Mouse (Mus musculus): ENCODE measurements at regions not wholly inside any gene's neighbourhood (a gene's known extent, or its start where the extent isn't known, plus 50 kb on each side); places are given as distances from the start of the nearest gene placed in this dataset.

DNA sequence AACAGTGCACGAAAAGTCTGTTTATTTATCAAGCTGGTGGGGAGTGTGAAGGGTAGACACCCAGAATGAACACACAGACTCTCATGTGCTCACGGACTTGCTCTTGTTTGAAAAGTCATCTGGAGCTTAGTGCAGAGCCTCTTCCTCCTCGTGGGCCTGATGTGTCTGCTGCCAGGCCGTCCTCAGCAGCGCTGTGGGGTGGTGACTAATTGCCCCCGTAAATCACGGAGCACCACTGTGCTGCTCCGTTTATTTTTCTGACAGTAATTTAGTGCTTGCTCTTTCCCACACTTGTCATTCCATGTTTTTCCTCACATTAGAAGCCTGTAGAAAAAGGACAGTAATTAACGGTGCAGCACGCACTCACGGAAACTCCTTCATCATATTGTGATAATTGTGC lies 51.2 kb upstream of the Gm17304 start:
- Histone ChIP-seq H3K9ac (ENCODE audit: insufficient read depth, low read depth, low read length, poor library complexity, severe bottlenecking) (no peak overlapping the region), H3K9me3 (ENCODE audit: control insufficient read depth, insufficient read depth, low read depth, low read length) (no peaks in the 10 kb centered on the region), H3K4me1 (ENCODE audit: control insufficient read depth in 2 of 2, insufficient read depth in 2 of 2, low read length in 2 of 2, poor library complexity in 1 of 2) (0 out of 4 replicates have a peak, but pooled peaks cover 0 to 2% of the 10 kb centered on the region in 2 experiments), H3K27ac (ENCODE audit: insufficient read depth, low read depth, low read length, poor library complexity, severe bottlenecking) (no peak overlapping the region), H3K36me3 (ENCODE audit: control insufficient read depth, insufficient read depth, low read length, poor library complexity, severe bottlenecking) (no peaks in the 10 kb centered on the region), H3K4me3 (ENCODE audit: insufficient read depth in 1 of 2, low read depth in 1 of 2, low read length in 2 of 2, poor library complexity in 1 of 2, severe bottlenecking in 1 of 2) (no peak overlapping the region)
- in situ Hi-C loops (cut with MboI; ENCODE audit: low sequenced_read_pairs in 2 of 2, unreplicated experiment in 2 of 2) = no loop called here
- no peak for TF ChIP-seq ZNF384 (IDR thresholded peaks at IDR 0.05; ENCODE audit: low read depth, low read length)
- no peak for TF ChIP-seq CHD2 (IDR thresholded peaks at IDR 0.05; ENCODE audit: low read depth, low read length)
- TF ChIP-seq HCFC1 (IDR thresholded peaks at IDR 0.05; ENCODE audit: borderline replicate concordance, insufficient read depth, low read length) = no peak
- DNase-seq (ENCODE audit: low read depth, low spot score) = no peak

DNA sequence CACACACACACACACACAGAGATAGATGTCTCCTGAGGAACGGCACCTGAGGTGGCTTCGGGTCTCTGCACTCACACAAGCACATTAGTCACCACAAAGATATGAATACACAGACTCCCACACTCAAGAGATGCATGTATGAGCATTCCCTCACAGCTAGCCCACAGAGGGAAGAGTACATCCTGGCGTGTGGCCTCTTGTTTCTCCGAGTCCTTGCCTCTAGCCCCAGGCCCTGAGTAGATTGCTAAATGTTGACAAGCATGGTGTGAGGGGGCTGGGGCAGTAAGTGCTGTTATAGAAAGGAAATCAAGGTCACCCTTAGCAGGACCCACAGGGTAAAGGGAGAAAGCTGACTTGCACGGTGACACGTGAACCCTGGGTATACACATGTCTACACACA lies 69.6 kb upstream of the Gm17304 start:
- Histone ChIP-seq H3K4me1 (ENCODE audit: control insufficient read depth in 2 of 2, insufficient read depth in 2 of 2, low read length in 2 of 2, poor library complexity in 1 of 2) (no peaks in the 10 kb centered on the region), H3K9me3 (ENCODE audit: control insufficient read depth, insufficient read depth, low read depth, low read length) (no peaks in the 10 kb centered on the region), H3K27ac (ENCODE audit: insufficient read depth, low read depth, low read length, poor library complexity, severe bottlenecking) (no peak overlapping the region), H3K36me3 (ENCODE audit: control insufficient read depth, insufficient read depth, low read length, poor library complexity, severe bottlenecking) (no peaks in the 10 kb centered on the region), H3K9ac (ENCODE audit: insufficient read depth, low read depth, low read length, poor library complexity, severe bottlenecking) (no peak overlapping the region), H3K4me3 (ENCODE audit: insufficient read depth in 1 of 2, low read depth in 1 of 2, low read length in 2 of 2, poor library complexity in 1 of 2, severe bottlenecking in 1 of 2) (no peak overlapping the region)
- in situ Hi-C loops (cut with MboI; ENCODE audit: low sequenced_read_pairs in 2 of 2, unreplicated experiment in 2 of 2) = no loop called here
- DNase-seq (ENCODE audit: low read depth, low spot score) = no peak
- TF ChIP-seq ZC3H11A (IDR thresholded peaks at IDR 0.05; ENCODE audit: borderline replicate concordance, low read depth, low read length) (no peak), MAFK (IDR thresholded peaks at IDR 0.05; ENCODE audit: insufficient read depth, low read depth, low read length) (no peak)

DNA sequence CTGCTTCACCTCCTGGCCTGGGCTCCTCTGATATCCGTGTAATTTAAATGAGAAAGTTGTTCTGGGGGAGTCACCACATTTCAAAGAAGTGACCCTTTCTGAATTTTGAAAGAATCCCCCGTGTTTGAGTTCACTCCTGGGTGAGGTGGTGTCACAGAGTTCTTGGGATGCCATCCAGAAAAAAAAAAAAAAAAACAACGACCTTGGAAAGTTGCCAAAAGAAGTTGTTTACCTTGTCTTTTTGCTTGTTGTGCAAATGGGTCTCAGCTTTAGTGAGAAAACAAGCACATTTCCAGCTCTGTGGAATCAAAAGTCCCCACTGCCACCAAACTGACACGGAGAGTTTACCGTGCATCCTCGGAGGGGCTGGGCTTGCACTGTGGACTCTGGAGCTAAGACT lies 71.7 kb upstream of the Gm17304 start:
- no peaks in the 10 kb centered on the region for H3K36me3 ChIP-seq (ENCODE audit: control insufficient read depth, insufficient read depth, low read length, poor library complexity, severe bottlenecking)
- H3K9ac ChIP-seq (ENCODE audit: insufficient read depth, low read depth, low read length, poor library complexity, severe bottlenecking) = no peak overlapping the region
- H3K9me3 ChIP-seq (ENCODE audit: control insufficient read depth, insufficient read depth, low read depth, low read length) = no peaks in the 10 kb centered on the region
- no peak for TF ChIP-seq MAFK (IDR thresholded peaks at IDR 0.05; ENCODE audit: insufficient read depth, low read depth, low read length)
- TF ChIP-seq ZNF384 (IDR thresholded peaks at IDR 0.05; ENCODE audit: low read depth, low read length) = peak; percentile 72
- TF ChIP-seq HCFC1 (IDR thresholded peaks at IDR 0.05; ENCODE audit: borderline replicate concordance, insufficient read depth, low read length) = no peak
- no peak overlapping the region for H3K4me3 ChIP-seq (ENCODE audit: insufficient read depth in 1 of 2, low read depth in 1 of 2, low read length in 2 of 2, poor library complexity in 1 of 2, severe bottlenecking in 1 of 2)
- no peak for DNase-seq (ENCODE audit: low read depth, low spot score)
- H3K4me1 ChIP-seq (ENCODE audit: control insufficient read depth in 2 of 2, insufficient read depth in 2 of 2, low read length in 2 of 2, poor library complexity in 1 of 2) = no peaks in the 10 kb centered on the region
- in situ Hi-C loops (cut with MboI; ENCODE audit: low sequenced_read_pairs in 2 of 2, unreplicated experiment in 2 of 2) = no loop called here
- H3K27ac ChIP-seq (ENCODE audit: insufficient read depth, low read depth, low read length, poor library complexity, severe bottlenecking) = no peak overlapping the region

DNA sequence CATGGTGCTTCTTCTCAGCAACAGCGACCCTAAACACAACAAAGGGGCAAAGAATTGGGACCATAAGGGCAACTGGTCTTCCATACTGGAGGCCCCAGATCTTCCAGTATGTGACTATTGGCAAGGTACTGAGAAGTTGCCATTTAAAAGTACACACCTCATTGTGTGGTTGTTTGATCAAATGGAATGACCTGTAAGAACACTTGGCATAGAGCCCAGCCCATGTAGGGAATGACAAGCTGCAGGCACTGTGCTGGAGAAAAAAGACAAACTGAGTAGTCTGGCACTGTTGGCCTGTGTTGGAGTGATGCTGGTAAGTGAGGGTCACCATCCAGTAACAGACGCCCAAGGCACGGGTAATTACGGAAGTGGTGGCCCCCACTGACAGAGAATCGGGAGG lies 72.8 kb upstream of the Gm17304 start:
- in situ Hi-C loops (cut with MboI; ENCODE audit: low sequenced_read_pairs in 2 of 2, unreplicated experiment in 2 of 2) = no loop called here
- no peaks in the 10 kb centered on the region for H3K36me3 ChIP-seq (ENCODE audit: control insufficient read depth, insufficient read depth, low read length, poor library complexity, severe bottlenecking)
- H3K9ac ChIP-seq (ENCODE audit: insufficient read depth, low read depth, low read length, poor library complexity, severe bottlenecking) = no peak overlapping the region
- no peaks in the 10 kb centered on the region for H3K4me1 ChIP-seq (ENCODE audit: control insufficient read depth in 2 of 2, insufficient read depth in 2 of 2, low read length in 2 of 2, poor library complexity in 1 of 2)
- H3K27ac ChIP-seq (ENCODE audit: insufficient read depth, low read depth, low read length, poor library complexity, severe bottlenecking) = no peak overlapping the region
- H3K4me3 ChIP-seq (ENCODE audit: insufficient read depth in 1 of 2, low read depth in 1 of 2, low read length in 2 of 2, poor library complexity in 1 of 2, severe bottlenecking in 1 of 2) = no peak overlapping the region
- DNase-seq (ENCODE audit: low read depth, low spot score) = no peak
- TF ChIP-seq HCFC1 (IDR thresholded peaks at IDR 0.05; ENCODE audit: borderline replicate concordance, insufficient read depth, low read length) (no peak), ZNF384 (IDR thresholded peaks at IDR 0.05; ENCODE audit: low read depth, low read length) (no peak), CHD2 (IDR thresholded peaks at IDR 0.05; ENCODE audit: low read depth, low read length) (no peak), MAFK (IDR thresholded peaks at IDR 0.05; ENCODE audit: insufficient read depth, low read depth, low read length) (no peak), ZC3H11A (IDR thresholded peaks at IDR 0.05; ENCODE audit: borderline replicate concordance, low read depth, low read length) (no peak)
- no peaks in the 10 kb centered on the region for H3K9me3 ChIP-seq (ENCODE audit: control insufficient read depth, insufficient read depth, low read depth, low read length)

DNA sequence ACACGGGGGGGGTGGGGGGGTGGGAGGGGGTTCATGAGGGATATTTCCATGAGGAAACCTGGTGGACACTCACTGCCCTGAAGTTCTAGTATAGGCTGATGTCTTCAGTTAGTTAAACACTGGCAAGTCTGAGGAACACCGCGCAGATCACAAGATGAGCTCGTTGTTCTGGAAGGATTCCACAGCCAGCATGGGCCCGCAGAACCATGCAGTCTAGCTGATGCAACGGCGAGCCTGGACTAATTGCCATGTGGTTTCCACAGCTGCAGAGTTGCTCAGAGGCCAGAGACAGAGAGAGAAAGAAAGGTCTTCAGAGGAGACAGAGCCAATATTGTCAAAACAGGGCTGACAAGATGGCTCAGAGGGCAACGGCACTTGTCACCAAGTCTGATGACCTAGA lies 70.8 kb upstream of the Barhl2 start:
- Histone ChIP-seq H3K4me1 (ENCODE audit: control insufficient read depth in 2 of 2, insufficient read depth in 2 of 2, low read length in 2 of 2, poor library complexity in 1 of 2) (no peaks in the 10 kb centered on the region), H3K4me3 (ENCODE audit: insufficient read depth in 1 of 2, low read depth in 1 of 2, low read length in 2 of 2, poor library complexity in 1 of 2, severe bottlenecking in 1 of 2) (no peak overlapping the region), H3K9ac (ENCODE audit: insufficient read depth, low read depth, low read length, poor library complexity, severe bottlenecking) (no peak overlapping the region), H3K27ac (ENCODE audit: insufficient read depth, low read depth, low read length, poor library complexity, severe bottlenecking) (no peak overlapping the region), H3K36me3 (ENCODE audit: control insufficient read depth, insufficient read depth, low read length, poor library complexity, severe bottlenecking) (no peaks in the 10 kb centered on the region), H3K9me3 (ENCODE audit: control insufficient read depth, insufficient read depth, low read depth, low read length) (no peaks in the 10 kb centered on the region)
- DNase-seq (ENCODE audit: low read depth, low spot score) = no peak
- in situ Hi-C loops (cut with MboI; ENCODE audit: low sequenced_read_pairs in 2 of 2, unreplicated experiment in 2 of 2) = no loop called here
- no peak for TF ChIP-seq MAFK (IDR thresholded peaks at IDR 0.05; ENCODE audit: insufficient read depth, low read depth, low read length)
- TF ChIP-seq CHD2 (IDR thresholded peaks at IDR 0.05; ENCODE audit: low read depth, low read length) = no peak
- no peak for TF ChIP-seq ZC3H11A (IDR thresholded peaks at IDR 0.05; ENCODE audit: borderline replicate concordance, low read depth, low read length)
- TF ChIP-seq HCFC1 (IDR thresholded peaks at IDR 0.05; ENCODE audit: borderline replicate concordance, insufficient read depth, low read length) = no peak
- no peak for TF ChIP-seq ZNF384 (IDR thresholded peaks at IDR 0.05; ENCODE audit: low read depth, low read length)

Measured in ES-E14 (cell line).